ENCODE assay signal across 21 mouse cellular contexts in the genomic region with DNA sequence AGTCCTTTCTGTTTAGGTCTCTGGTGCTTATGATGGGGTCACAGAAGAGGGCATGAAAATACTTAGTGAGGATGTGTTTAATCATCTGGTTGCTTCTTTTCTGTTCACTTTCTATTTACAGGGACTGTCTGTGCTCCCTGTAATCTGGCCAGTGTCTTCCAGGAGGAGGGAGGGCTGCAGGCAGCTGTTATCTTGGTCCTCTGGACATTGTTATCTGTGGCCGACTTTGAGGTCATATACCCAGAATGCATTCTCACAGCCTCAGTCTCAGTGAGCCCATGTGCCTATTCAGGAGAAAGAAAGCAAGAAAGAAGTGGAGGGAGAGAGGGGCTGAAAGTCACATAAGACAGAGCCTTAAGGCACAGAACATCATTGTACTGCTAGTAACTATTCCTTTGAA. TPM values are rescaled to one million over a fixed set of nuclear protein-coding genes. Genes with fewer than 3 reads are reported as not detected.
DNase-seq lines count a peak whose midpoint lies in the region; ATAC-seq lines count a peak whose summit lies in the region.
"Had no signal": no experiment of that assay in that cellular context is flagged by ENCODE, and none has a peak within 500 bp of the region (broad histone marks: within the 10 kb centered on the region; RNA-seq: fewer than 3 reads in every experiment).

No protein-coding gene starts in this region.

- no peaks in the 10 kb centered on the region for H3K36me3 ChIP-seq in heart, embryonic 16.5 days (ENCODE audit: control insufficient read depth, insufficient read depth)
- H3K36me3 ChIP-seq: forebrain, embryonic 12.5 days; hindbrain, embryonic 10.5 days; intestine, embryonic 15.5 days; limb, embryonic 12.5 days had no signal

- WGBS in heart, embryonic 16.5 days: 10% methylated on average over 1 of the region's 1 CpGs

- H3K9ac ChIP-seq in heart, embryonic 16.5 days (ENCODE audit: low read length): no peak overlapping the region
- H3K9ac ChIP-seq: forebrain, embryonic 12.5 days; intestine, embryonic 15.5 days; limb, embryonic 12.5 days; midbrain, embryonic 13.5 days had no signal

- no peak overlapping the region for H3K27ac ChIP-seq in heart, embryonic 16.5 days (ENCODE audit: low read length)
- H3K27ac ChIP-seq: forebrain, embryonic 12.5 days; hindbrain, embryonic 10.5 days; intestine, embryonic 15.5 days; limb, embryonic 12.5 days; midbrain, embryonic 13.5 days had no signal

- peak; percentile 49; the same call in 1 of the 2 replicates for ATAC-seq in heart, embryonic 16.5 days (replicated peaks; ENCODE audit: extremely low read depth, insufficient read depth, low FRiP score)
- ATAC-seq in erythroblast, adult 5-6 weeks (replicated peaks; ENCODE audit: low FRiP score, poor library complexity, severe bottlenecking): peak; percentile 48
- ATAC-seq in megakaryocyte progenitor cell, adult 5-6 weeks (replicated peaks; ENCODE audit: poor library complexity): peak; percentile 71
- ATAC-seq: hindbrain, embryonic 16.5 days; intestine, embryonic 15.5 days; midbrain, embryonic 13.5 days had no signal

- intact Hi-C loops in heart, postnatal 14 days (cut with DNase I): no loop called here

- H3K9me3 ChIP-seq in heart, embryonic 16.5 days (replicated peaks; ENCODE audit: control insufficient read depth, low read length): no peaks in the 10 kb centered on the region
- H3K9me3 ChIP-seq: forebrain, embryonic 12.5 days; hindbrain, embryonic 10.5 days; intestine, embryonic 15.5 days; midbrain, embryonic 13.5 days had no signal

- peak; percentile 29 to 49 for DNase-seq in adrenal gland, adult (ENCODE audit: inconsistent age in 2 of 2, low spot score in 1 of 2)
- no peak for DNase-seq in adrenal gland, adult 8-10 months
- DNase-seq in heart, postnatal 14 days: no peak
- no peak for DNase-seq in gastrocnemius, postnatal 25 days
- DNase-seq in thymus, postnatal 0 days (ENCODE audit: low spot score): no peak
- DNase-seq: cerebellum, adult 9-10 months; kidney, adult 9 months; kidney, postnatal 36 days; layer of hippocampus, postnatal 36 days; lung, postnatal 10 days; right cerebral cortex, adult 18-20 months; right cerebral cortex, postnatal 4 days had no signal

- H3K27me3 ChIP-seq in heart, embryonic 16.5 days (ENCODE audit: control insufficient read depth, insufficient read depth, low read length): no peaks in the 10 kb centered on the region
- H3K27me3 ChIP-seq: forebrain, embryonic 12.5 days; intestine, embryonic 15.5 days; limb, embryonic 12.5 days; midbrain, embryonic 13.5 days had no signal

- no peak overlapping the region for H3K4me2 ChIP-seq in heart, embryonic 16.5 days (ENCODE audit: low read depth, low read length)
- H3K4me2 ChIP-seq: forebrain, embryonic 12.5 days; intestine, embryonic 15.5 days; limb, embryonic 12.5 days; midbrain, embryonic 13.5 days had no signal

- no peak overlapping the region for H3K4me3 ChIP-seq in heart, embryonic 16.5 days (ENCODE audit: low read length)
- H3K4me3 ChIP-seq: forebrain, embryonic 12.5 days; hindbrain, embryonic 10.5 days; intestine, embryonic 15.5 days; limb, embryonic 12.5 days; midbrain, embryonic 13.5 days had no signal

- H3K4me1 ChIP-seq in heart, embryonic 16.5 days (ENCODE audit: control insufficient read depth, insufficient read depth, low read length): peaks cover 6% of the 10 kb centered on the region
- H3K4me1 ChIP-seq: forebrain, embryonic 12.5 days; limb, embryonic 12.5 days; midbrain, embryonic 13.5 days had no signal

RNA-seq across cellular contexts. Expression of gene Mboat2, which starts 19.4 kb away (rescaled TPM):
- 10 to 100 TPM; 16.1 to 38.7 (median 28.7) TPM for total RNA-seq in adrenal gland, adult 8-10 months (2022)
- polyA plus RNA-seq in heart, embryonic 16.5 days (2015; fragmentation: Nextera tagmentation; extraction: Ambion mirVana): 28.8 and 29.9 TPM in 2 replicates
- 10 to 100 TPM; 12.6 to 14.6 TPM for total RNA-seq in heart, postnatal 14 days (2021)
- total RNA-seq in erythroblast, adult 5-6 weeks (2015; ENCODE audit: low replicate concordance): 14.0 and 15.4 TPM in 2 replicates
- total RNA-seq in erythroblast, adult 5-6 weeks (2017; ENCODE audit: low replicate concordance): 22.3 and 28.5 TPM in 2 replicates
- 2.7 TPM in 2 replicates for total RNA-seq in megakaryocyte progenitor cell, adult 5-6 weeks (2015)
- total RNA-seq in megakaryocyte progenitor cell, adult 5-6 weeks (2017): 1.8 and 7.7 TPM in 2 replicates
- total RNA-seq in gastrocnemius, postnatal 25 days (2021): 1 to 10 TPM; 1.9 to 3.7 TPM
- 3.7 and 4.8 TPM in 2 replicates for polyA plus RNA-seq in thymus, postnatal 0 days (2015; fragmentation: Nextera tagmentation; extraction: Ambion mirVana)

Comparison
In these comparisons a context has a peak if more than half of its experiments do, and no peak if none do; other contexts are left out.
1. DNase-seq: peak in adrenal gland, adult (2 of 2); none in adrenal gland, adult 8-10 months (single experiment), heart, postnatal 14 days (0 of 2), gastrocnemius, postnatal 25 days (single experiment) and thymus, postnatal 0 days (single experiment).
2. Peak in every context shown above with its lines, with median percentiles within 50 percentile points of each other: ATAC-seq.